Mouse (Mus musculus): ENCODE measurements around the gene Nt5c2.

GRCm38 (mm10) chr19:46885365-46885764 lies 129.6 kb downstream of the Nt5c2 start:
- TF ChIP-seq CTCF (IDR thresholded peaks at IDR 0.05; ENCODE audit: extremely low read depth, insufficient read depth, low read length), result no peak
- TF ChIP-seq POLR2A (IDR thresholded peaks at IDR 0.05; ENCODE audit: extremely low read depth, insufficient read depth, low read length), result no peak
